Mouse (Mus musculus) fibroblast of lung, adult 2 months (primary cell): ENCODE results near the gene Galnt2.

ENCODE experiments used
- DNase-seq: peaks from one replicate; pipeline ENCODE4 v3.0.0-alpha.2; 2011; ENCODE audit warnings: low read depth

Gene Galnt2

DNA sequence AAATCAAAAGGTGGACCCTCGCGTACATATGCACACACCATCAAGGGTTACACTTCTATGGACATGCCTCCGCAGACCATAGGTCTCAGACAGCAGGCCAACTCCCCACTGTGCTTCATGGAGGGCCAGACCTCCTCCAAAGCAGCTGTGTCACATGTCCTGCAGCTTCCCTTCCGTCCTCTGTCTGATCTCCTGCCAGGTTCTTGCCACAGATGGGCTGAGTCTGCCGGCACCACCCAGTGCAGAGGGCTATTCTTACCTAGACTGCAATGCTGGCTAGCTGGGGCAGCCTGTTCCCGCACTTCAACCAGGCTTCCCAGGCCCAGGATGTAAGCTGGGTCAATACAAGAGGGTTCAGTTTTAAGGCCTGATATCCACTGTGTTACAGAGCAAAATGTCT, 144.0 kb downstream of the Galnt2 start:
- DNase-seq, result no peak

GRCm38 (mm10) chr8:124375727-124376126, 144.5 kb downstream of the Galnt2 start:
- DNase-seq, result no peak

DNA sequence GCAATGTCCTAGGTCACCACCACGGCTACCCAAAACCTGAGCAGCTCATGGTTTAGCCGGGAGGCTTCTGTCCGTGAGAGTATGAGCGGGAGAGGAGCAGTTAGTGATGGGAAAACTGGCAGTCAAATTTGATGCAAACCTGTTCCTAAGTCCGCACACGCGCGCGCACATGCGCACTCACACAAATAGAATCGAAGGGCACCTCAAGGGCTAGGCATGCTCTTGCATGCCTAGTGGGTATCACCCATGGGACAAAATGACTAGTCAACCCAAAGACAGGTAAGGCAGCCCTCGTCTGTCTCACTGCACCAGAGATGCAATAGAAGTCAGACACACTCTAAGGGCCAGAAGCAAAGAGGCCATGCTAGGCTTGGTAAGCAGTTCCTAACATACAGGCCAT, 145.2 kb downstream of the Galnt2 start:
- no peak for DNase-seq

DNA sequence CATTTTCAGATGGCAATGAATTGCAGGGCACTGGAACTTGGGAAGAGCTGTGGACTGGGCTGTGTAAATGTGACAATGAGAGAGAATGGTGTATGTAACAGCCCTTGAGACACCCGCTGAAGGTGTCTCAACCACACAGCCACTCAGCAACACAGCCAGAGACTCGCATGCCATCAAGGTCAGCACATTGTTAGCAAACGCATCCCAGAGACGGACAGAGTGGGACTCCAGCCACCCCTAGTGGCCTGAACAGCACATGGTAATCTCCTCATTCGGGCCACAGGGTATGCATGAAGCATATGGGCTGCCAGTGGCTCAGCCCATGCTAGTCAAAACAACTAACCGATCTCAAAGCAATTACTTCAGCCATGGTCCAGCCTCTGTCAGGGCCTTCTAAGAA, 148.1 kb downstream of the Galnt2 start:
- no peak for DNase-seq

DNA sequence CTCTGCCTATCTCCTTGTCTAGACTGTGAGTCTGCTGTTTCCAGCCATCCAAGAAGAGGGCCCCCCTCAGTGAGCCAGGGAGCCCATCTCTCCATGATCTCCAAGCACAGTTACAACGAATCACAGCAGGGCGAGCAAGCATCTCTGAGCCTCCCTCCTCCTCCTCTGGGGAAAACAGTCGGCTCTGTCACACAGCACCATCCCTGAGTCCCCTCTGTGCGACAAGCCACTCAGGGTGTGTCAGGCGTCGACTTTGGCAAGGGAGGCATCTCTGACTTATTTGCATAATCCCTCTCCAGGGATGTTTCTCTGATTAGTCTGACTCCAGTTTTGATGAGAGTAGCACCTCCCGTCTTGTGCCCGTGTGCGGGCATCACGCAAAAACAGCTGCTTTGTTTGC, 151.0 kb downstream of the Galnt2 start:
- no peak for DNase-seq

GRCm38 (mm10) chr8:124384336-124384735, 153.1 kb downstream of the Galnt2 start:
- no peak for DNase-seq

GRCm38 (mm10) chr8:124386225-124386899, 155.2 kb downstream of the Galnt2 start:
- DNase-seq, result no peak

GRCm38 (mm10) chr8:124389495-124389894, 158.3 kb downstream of the Galnt2 start:
- DNase-seq, result no peak

DNA sequence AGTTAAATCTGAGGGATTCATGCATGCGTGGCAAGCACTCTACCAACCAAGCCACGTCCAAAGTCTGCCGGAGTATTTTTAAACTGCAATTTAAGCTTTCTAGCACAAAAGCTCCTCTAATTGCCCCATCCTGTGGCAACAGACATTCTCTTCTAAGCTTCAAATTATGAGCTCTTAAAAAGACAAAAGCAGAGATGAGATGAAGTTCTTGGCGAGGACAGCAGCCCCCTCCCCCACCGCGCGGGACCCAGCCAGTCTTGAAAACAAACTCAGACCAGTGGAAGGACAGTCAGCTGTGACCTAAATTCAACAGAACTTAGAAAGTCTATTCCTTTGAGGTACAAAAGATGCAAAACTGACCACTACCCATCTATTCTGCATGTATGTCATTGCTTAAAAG, 160.0 kb downstream of the Galnt2 start:
- no peak for DNase-seq

DNA sequence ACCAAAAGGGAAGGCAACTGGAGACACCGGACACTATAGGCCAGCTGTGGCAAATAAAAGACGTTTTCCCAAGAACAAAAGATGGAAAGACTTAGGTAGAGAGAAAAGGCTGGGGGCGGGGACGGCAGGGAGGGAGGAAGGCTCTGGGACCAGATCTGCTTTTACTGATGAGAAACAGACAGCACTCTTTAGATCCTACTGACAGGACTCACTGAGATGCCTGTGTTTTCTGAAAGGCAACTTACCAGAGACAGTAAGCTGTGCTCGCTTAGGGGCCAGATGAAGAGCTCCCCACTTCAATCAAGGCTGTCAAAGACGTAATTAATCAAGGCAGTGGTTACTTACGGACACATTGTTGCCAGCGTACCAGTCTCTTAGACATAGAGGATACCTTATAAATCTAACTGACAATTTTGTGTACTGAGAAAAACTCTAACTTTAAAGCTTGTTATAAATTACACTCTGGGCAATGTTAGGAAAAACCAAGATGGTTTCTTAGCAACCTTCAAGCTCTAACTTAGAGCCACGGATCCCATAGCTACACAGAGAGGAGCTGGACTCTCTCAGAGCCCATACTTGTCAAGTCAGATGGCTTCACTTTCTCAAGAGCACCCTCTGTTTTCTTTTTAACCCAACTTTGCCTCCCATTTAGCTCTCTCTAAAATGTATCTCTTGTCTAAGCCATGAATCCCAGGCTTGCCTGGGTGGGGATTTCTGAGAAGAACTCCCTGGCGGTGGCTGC, 161.3 kb downstream of the Galnt2 start:
- DNase-seq, result no peak

DNA sequence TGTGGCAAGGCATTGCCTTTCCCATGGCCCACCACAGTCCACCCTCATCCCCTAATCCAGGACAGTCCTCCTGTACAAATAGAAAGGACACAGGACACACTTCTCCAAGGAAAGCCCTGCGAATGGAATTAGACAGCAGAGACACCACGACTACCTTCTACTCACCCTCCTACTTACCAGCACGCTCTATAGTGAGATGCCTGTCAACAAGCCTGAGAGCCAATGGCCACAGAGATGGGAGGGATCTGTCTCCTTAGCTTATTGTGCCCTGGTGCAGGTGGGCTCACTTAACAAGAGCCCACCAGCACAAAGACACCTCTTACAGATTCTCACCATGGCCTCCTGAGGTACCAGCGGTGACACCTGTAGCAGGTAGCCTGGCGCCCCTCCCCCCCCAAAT, 161.8 kb downstream of the Galnt2 start:
- DNase-seq, result no peak

DNA sequence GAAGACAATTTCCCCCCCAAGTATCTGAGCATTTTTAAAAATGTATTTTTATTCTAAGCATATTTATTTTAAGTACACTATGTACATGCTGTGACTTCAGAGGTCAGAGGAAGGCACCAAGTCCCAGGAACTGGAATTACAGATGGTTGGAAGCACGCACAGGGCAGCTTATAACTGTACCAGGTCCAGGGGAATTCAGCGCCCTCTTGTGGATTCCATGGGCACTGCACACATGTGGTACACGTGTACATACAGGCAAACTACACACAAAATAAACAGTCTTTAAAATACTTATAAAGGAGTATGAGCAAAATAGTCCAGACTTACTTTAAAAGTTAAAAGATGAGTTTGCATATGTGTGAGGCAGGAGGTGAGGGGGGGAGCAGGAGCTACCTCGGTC, 162.7 kb downstream of the Galnt2 start:
- no peak for DNase-seq

GRCm38 (mm10) chr8:124394951-124395350, 163.8 kb downstream of the Galnt2 start:
- no peak for DNase-seq
